Mouse (Mus musculus) C2C12 (cell line): ENCODE data around the gene Sidt1.

Experiments used
- CTCF ChIP-seq: IDR thresholded peaks from one replicate; pipeline ENCODE4 v1.5.1; 2011; ENCODE audit not compliant: control insufficient read depth, insufficient read depth, insufficient read length
- MAX ChIP-seq: IDR thresholded peaks from one replicate; pipeline ENCODE4 v1.6.1; 2011; ENCODE audit warnings: mild to moderate bottlenecking, control low read depth

GRCm38 (mm10) chr16:44280806-44281205 is 52.2 kb downstream of the Sidt1 start:
- TF ChIP-seq CTCF (no peak), MAX (no peak)
